Mouse (Mus musculus) heart, embryonic 11.5 days (tissue): Measurements from ENCODE around the gene Rad54l2. TPM values are rescaled to one million over a fixed set of nuclear protein-coding genes. Genes with fewer than 3 reads are reported as not detected.

Experiments used
- ATAC-seq: fragments of 200-750 bp; cut with Nextera tagmentation; replicated peaks from 2 replicates; pipeline ENCODE4 v1.8.0; 2017; ENCODE audit warnings: moderate library complexity; ENCODE audit not compliant: insufficient number of reproducible peaks, low FRiP score, low TSS enrichment
- H3K27ac ChIP-seq: fragments of 300-500 bp; sonication (generic); 2 replicates; pipeline ENCODE4 v1.5.1; 2014; ENCODE audit warnings: mild to moderate bottlenecking, low read depth, low read length
- H3K27me3 ChIP-seq: fragments of 300-500 bp; sonication (generic); 2 replicates; pipeline ENCODE4 v1.6.1; 2014; ENCODE audit warnings: mild to moderate bottlenecking, low read length, mixed read lengths; ENCODE audit not compliant: control insufficient read depth, insufficient read depth
- H3K36me3 ChIP-seq: fragments of 300-500 bp; sonication (generic); 2 replicates; pipeline ENCODE4 v1.6.1; 2014; ENCODE audit warnings: mild to moderate bottlenecking, low read length, moderate library complexity, mixed read lengths; ENCODE audit not compliant: control insufficient read depth, insufficient read depth
- H3K4me1 ChIP-seq: fragments of 300-500 bp; sonication (generic); 2 replicates; pipeline ENCODE4 v1.6.1; 2014; ENCODE audit warnings: low read length; ENCODE audit not compliant: control insufficient read depth, insufficient read depth
- H3K4me2 ChIP-seq: fragments of 300-500 bp; sonication (generic); 2 replicates; pipeline ENCODE4 v1.6.1; 2014; ENCODE audit warnings: mild to moderate bottlenecking, moderate library complexity
- H3K4me3 ChIP-seq: fragments of 300-500 bp; sonication (generic); 2 replicates; pipeline ENCODE4 v1.5.1; 2014; ENCODE audit warnings: low read depth, low read length
- H3K9ac ChIP-seq: fragments of 300-500 bp; sonication (generic); 2 replicates; pipeline ENCODE4 v1.6.1; 2014; ENCODE audit warnings: mild to moderate bottlenecking, low read depth, low read length, moderate library complexity
- H3K9me3 ChIP-seq: fragments of 300-500 bp; sonication (generic); replicated peaks from 2 replicates; pipeline ENCODE4 v1.6.1; 2016; ENCODE audit warnings: low read length; ENCODE audit not compliant: control insufficient read depth
- WGBS: fragments of 180-500 bp; shearing (Covaris S2); extraction: QIAGEN DNeasy Blood & Tissue Kit; methylation state at CpG from one replicate; pipeline ENCODE4 v1.1.7; 2014; ENCODE audit not compliant: insufficient replicate concordance; 5-methylcytosine and 5-hydroxymethylcytosine counted together
- polyA plus RNA-seq: library from polyadenylated mRNA; unstranded; fragments of >200 nt; fragmentation: Nextera tagmentation; extraction: Ambion mirVana; gene quantifications from 2 replicates; pipeline ENCODE4 v1.2.1, GENCODE M21; 2014

The Rad54l2 gene
- polyA plus RNA-seq, 1 experiment from 2014 or later, result 5.8 TPM

DNA sequence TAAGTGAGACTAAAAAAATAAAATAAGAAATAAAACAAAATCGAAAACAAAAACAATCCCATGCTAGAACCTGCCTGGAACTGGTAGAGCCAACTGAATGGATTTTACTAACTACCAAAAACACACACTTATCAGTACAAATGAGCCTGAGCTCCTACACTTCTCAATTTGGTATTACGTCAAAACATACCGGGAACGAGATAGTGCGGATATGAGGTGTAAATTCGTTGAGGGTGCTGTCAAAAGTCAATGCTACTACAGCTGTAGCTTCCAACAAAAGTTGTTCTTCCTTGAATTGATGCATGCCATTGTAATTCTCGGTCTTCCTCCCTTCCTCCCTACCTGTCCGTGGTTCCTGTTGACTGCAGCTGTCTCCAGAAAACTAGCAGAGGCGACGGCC is 369 bp upstream of the Rad54l2 start:
- Histone ChIP-seq H3K4me3 (peak overlapping the region; percentile 99), H3K27me3 (no peaks in the 10 kb centered on the region), H3K9me3 (no peaks in the 10 kb centered on the region), H3K27ac (peak overlapping the region; percentile 88; the same call in 1 of the 2 replicates), H3K36me3 (no peaks in the 10 kb centered on the region), H3K4me2 (peak overlapping the region; percentile 91), H3K4me1 (no peaks in the 10 kb centered on the region), H3K9ac (peak overlapping the region; percentile 99)
- ATAC-seq, result no peak
- WGBS, result 11% methylated on average over 10 of the region's 10 CpGs

- Histone ChIP-seq H3K36me3 (no peaks in the 10 kb centered on the region), H3K9ac (peak overlapping the region; percentile 99), H3K27ac (peak overlapping the region; percentile 88), H3K4me2 (peak overlapping the region; percentile 91), H3K4me3 (peak overlapping the region; percentile 99), H3K27me3 (no peaks in the 10 kb centered on the region), H3K9me3 (no peaks in the 10 kb centered on the region), H3K4me1 (no peaks in the 10 kb centered on the region)
- WGBS, result 7% methylated on average over 23 of the region's 23 CpGs
- ATAC-seq, result peak; percentile 27; the same call in 1 of the 2 replicates
Observed at GRCm38 (mm10) chr9:106787979-106788811, 799 bp downstream of the Rad54l2 start.

DNA sequence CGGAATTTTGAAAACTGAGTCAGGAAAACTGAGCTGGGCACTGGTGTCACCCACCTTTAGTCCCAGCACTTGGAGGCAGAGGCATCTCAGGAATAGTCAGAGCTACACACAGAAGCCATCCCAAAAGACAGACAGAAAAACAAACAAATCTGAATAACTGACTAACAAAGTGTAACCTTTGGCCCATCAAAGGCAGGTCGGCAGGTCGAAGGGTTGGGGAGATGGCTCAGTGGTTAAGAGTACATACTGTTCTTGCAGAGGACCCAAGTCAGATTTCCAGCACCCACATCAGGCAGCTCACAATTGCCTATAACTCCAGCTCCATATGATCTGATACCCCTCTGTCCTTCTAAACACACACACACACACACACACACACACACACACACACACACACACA is 3.8 kb downstream of the Rad54l2 start:
- ATAC-seq, result no peak
- Histone ChIP-seq H3K4me1 (no peaks in the 10 kb centered on the region), H3K9me3 (no peaks in the 10 kb centered on the region), H3K36me3 (no peaks in the 10 kb centered on the region), H3K4me2 (no peak overlapping the region), H3K27me3 (no peaks in the 10 kb centered on the region), H3K4me3 (no peak overlapping the region), H3K27ac (no peak overlapping the region), H3K9ac (no peak overlapping the region)
- 66% methylated on average over 3 of the region's 3 CpGs for WGBS

- H3K36me3 ChIP-seq, result no peaks in the 10 kb centered on the region
- H3K27me3 ChIP-seq, result no peaks in the 10 kb centered on the region
- no peak overlapping the region for H3K9ac ChIP-seq
- H3K9me3 ChIP-seq, result no peaks in the 10 kb centered on the region
- H3K4me3 ChIP-seq, result no peak overlapping the region
- H3K27ac ChIP-seq, result no peak overlapping the region
- H3K4me1 ChIP-seq, result no peaks in the 10 kb centered on the region
- no peak for ATAC-seq
- H3K4me2 ChIP-seq, result no peak overlapping the region
- WGBS, result 93% methylated on average over 2 of the region's 2 CpGs
Observed at GRCm38 (mm10) chr9:106783554-106783953, 5.4 kb downstream of the Rad54l2 start.

GRCm38 (mm10) chr9:106780086-106780485 is 8.9 kb downstream of the Rad54l2 start:
- Histone ChIP-seq H3K4me1 (no peaks in the 10 kb centered on the region), H3K9me3 (no peaks in the 10 kb centered on the region), H3K4me3 (no peak overlapping the region), H3K36me3 (no peaks in the 10 kb centered on the region), H3K27ac (no peak overlapping the region), H3K27me3 (no peaks in the 10 kb centered on the region), H3K9ac (no peak overlapping the region), H3K4me2 (no peak overlapping the region)
- 88% methylated on average over 3 of the region's 3 CpGs for WGBS
- no peak for ATAC-seq

GRCm38 (mm10) chr9:106778319-106778718 is 10.7 kb downstream of the Rad54l2 start:
- H3K27me3 ChIP-seq, result no peaks in the 10 kb centered on the region
- H3K36me3 ChIP-seq, result no peaks in the 10 kb centered on the region
- WGBS, result 82% methylated on average over 4 of the region's 4 CpGs
- no peak overlapping the region for H3K27ac ChIP-seq
- H3K9ac ChIP-seq, result no peak overlapping the region
- peaks cover 1% of the 10 kb centered on the region; the same call in 1 of the 2 replicates for H3K4me1 ChIP-seq
- no peak for ATAC-seq
- H3K4me2 ChIP-seq, result no peak overlapping the region
- no peak overlapping the region for H3K4me3 ChIP-seq
- no peaks in the 10 kb centered on the region for H3K9me3 ChIP-seq

GRCm38 (mm10) chr9:106777423-106777822 is 11.6 kb downstream of the Rad54l2 start:
- Histone ChIP-seq H3K9me3 (no peaks in the 10 kb centered on the region), H3K4me2 (no peak overlapping the region), H3K27ac (no peak overlapping the region), H3K9ac (no peak overlapping the region), H3K27me3 (no peaks in the 10 kb centered on the region), H3K36me3 (no peaks in the 10 kb centered on the region), H3K4me1 (peaks cover 5% of the 10 kb centered on the region; the same call in 1 of the 2 replicates), H3K4me3 (no peak overlapping the region)
- 76% methylated on average over 3 of the region's 3 CpGs for WGBS
- no peak for ATAC-seq

- Histone ChIP-seq H3K27me3 (no peaks in the 10 kb centered on the region), H3K4me2 (no peak overlapping the region), H3K27ac (no peak overlapping the region), H3K9me3 (no peaks in the 10 kb centered on the region), H3K4me3 (no peak overlapping the region), H3K36me3 (no peaks in the 10 kb centered on the region), H3K9ac (no peak overlapping the region), H3K4me1 (peaks cover 5% of the 10 kb centered on the region; the same call in 1 of the 2 replicates)
- ATAC-seq, result no peak
- WGBS, result 68% methylated on average over 1 of the region's 1 CpGs
Observed at GRCm38 (mm10) chr9:106776116-106776515, 12.9 kb downstream of the Rad54l2 start.

GRCm38 (mm10) chr9:106771770-106772169 is 17.2 kb downstream of the Rad54l2 start:
- Histone ChIP-seq H3K27me3 (no peaks in the 10 kb centered on the region), H3K4me3 (no peak overlapping the region), H3K9ac (no peak overlapping the region), H3K36me3 (no peaks in the 10 kb centered on the region), H3K4me2 (no peak overlapping the region), H3K9me3 (no peaks in the 10 kb centered on the region), H3K4me1 (peaks cover 5% of the 10 kb centered on the region; the same call in 1 of the 2 replicates), H3K27ac (no peak overlapping the region)
- 84% methylated on average over 2 of the region's 2 CpGs for WGBS
- ATAC-seq, result no peak
